Mouse (Mus musculus): Measurements from ENCODE around the gene Stox2. TPM values are rescaled to one million over a fixed set of nuclear protein-coding genes. Genes with fewer than 3 reads are reported as not detected.

The Stox2 gene
- total RNA-seq, 2 experiments from 2014 or later, result 0.26 TPM; not detected in 1

DNA sequence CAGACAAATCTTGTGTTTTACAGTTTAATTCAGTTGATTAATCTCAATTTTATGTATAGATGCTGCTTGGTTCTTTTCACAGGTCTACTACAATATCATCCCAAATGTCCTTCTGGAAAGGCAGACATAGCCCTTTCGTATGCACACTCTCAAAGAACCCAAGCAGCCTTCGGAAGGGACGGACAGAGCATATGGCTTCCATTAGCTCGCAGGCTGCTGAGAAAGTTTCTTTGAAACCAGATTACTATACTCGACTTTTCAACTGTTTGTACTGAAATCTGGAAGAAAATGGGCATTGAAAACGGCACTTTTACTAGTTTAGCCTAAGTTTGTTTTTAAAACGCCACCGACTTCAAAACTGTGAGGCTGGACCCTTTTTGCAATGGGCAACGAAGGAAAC is 234.9 kb downstream of the Stox2 start:
- no peak for ATAC-seq (replicated peaks; ENCODE audit: low FRiP score, poor library complexity, severe bottlenecking)

- no peak for ATAC-seq (replicated peaks; ENCODE audit: low FRiP score, poor library complexity, severe bottlenecking)
Observed at GRCm38 (mm10) chr8:47208246-47208645, 237.9 kb downstream of the Stox2 start.

DNA sequence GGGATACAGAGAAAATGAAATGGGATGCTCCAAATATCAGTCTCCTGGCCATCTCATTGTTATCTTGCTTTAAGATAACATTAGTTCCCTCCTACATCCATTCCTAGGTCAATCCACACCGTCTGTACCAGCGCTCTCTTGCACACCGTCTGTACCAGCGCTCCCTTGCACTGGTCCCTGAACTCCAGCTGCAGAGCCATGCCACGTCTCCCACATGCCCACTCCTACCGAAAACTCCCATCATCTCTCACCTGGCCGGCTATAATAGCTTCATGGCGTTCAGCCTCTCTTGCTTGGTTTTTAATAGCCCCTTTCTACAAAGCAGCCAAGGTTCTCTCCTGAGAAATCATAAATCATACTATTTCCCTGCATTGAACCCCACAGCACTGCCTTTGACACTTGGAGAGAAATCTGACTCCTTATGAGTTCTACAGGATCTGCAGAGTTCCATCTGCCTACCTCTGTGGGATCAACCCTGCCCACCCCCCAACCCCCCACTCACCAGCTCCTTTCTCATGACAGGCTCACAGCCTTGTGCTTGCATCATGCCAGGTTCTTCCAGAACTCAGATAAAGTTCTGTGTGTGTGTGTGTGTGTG is 239.4 kb downstream of the Stox2 start:
- ATAC-seq (replicated peaks; ENCODE audit: low FRiP score, poor library complexity, severe bottlenecking), result no peak

GRCm38 (mm10) chr8:47205472-47205871 is 240.7 kb downstream of the Stox2 start:
- no peak for ATAC-seq (replicated peaks; ENCODE audit: low FRiP score, poor library complexity, severe bottlenecking)

GRCm38 (mm10) chr8:47196391-47196790 is 249.8 kb downstream of the Stox2 start:
- no peak for ATAC-seq (replicated peaks; ENCODE audit: low FRiP score, poor library complexity, severe bottlenecking)

- no peak for ATAC-seq (replicated peaks; ENCODE audit: low FRiP score, poor library complexity, severe bottlenecking)
Observed at GRCm38 (mm10) chr8:47193321-47193996, 252.7 kb downstream of the Stox2 start.

- no peak for ATAC-seq (replicated peaks; ENCODE audit: low FRiP score, poor library complexity, severe bottlenecking)
Observed at GRCm38 (mm10) chr8:47191444-47192365, 254.5 kb downstream of the Stox2 start.

- no peak for ATAC-seq (replicated peaks; ENCODE audit: low FRiP score, poor library complexity, severe bottlenecking)
Observed at GRCm38 (mm10) chr8:47185396-47185795, 260.8 kb downstream of the Stox2 start.

- ATAC-seq (replicated peaks; ENCODE audit: low FRiP score, poor library complexity, severe bottlenecking), result no peak
Observed at GRCm38 (mm10) chr8:47182771-47183558, 263.2 kb downstream of the Stox2 start.

DNA sequence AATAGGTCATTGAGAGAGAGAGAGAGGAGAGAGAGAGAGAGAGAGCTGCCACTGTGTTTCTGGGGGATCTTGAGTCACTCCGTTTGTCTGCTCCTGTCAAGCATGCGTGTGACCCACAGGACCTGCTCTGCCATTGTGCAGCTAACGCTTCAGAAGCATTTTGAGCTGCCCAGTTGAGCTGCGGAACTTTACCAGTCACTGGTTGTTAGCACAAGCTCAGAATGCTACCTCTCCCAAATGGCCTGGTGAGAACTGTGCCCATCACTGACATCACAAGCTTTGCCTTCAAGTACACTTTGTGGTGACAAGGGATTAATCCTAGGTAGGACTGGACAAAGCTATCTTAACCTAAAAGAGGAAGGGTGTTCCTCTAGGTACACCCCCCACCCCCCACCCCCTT is 263.9 kb downstream of the Stox2 start:
- no peak for ATAC-seq (replicated peaks; ENCODE audit: low FRiP score, poor library complexity, severe bottlenecking)

DNA sequence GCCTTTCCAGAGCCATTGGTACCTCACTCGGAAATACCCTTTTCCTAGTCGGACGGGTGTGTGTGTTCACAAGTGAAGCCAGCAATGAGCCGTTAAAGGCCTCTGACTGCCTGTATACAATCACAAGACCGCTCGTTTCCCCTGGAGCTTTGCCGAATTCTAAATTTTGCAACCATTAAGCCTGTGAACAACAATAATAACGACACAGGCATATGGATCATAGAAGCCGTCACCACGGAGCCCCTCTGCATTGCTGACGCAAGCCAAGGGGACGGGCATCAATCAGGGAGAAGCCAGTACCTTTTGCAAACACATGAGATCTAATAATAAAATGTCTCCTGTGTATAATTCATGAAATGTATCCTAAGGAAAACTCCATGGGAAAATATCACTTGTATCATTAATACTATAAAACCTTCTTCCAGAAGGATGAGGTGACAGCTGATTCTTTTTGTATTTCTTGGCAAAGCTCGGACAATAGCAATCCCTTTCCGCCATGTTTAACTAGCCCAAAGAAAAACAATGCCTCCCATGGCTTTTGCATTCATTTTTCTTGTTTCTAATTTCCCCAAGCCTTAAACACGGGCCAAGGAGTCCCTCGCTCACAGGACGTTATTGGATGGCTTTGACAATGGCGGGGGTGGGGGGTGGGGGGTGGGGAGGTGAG is 265.0 kb downstream of the Stox2 start:
- ATAC-seq (replicated peaks; ENCODE audit: low FRiP score, poor library complexity, severe bottlenecking), result no peak

DNA sequence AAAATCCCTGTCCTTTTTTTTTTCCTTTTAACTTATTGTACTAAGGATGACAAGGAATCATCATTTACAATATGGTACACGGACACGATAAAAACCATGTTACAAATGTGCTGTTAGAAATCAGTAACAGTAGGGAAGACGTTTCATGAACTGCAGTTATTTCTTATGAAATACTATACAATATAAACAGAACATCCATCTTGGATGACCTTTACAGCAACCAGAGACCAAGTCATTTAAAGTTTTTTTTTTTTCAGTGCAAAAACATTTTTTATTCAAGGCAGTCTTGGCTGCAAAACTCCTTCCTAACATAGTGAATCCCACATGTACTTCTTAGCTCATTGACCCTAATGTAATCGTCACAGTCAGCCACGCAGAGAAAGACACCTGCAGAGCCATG is 266.0 kb downstream of the Stox2 start:
- no peak for ATAC-seq (replicated peaks; ENCODE audit: low FRiP score, poor library complexity, severe bottlenecking)

DNA sequence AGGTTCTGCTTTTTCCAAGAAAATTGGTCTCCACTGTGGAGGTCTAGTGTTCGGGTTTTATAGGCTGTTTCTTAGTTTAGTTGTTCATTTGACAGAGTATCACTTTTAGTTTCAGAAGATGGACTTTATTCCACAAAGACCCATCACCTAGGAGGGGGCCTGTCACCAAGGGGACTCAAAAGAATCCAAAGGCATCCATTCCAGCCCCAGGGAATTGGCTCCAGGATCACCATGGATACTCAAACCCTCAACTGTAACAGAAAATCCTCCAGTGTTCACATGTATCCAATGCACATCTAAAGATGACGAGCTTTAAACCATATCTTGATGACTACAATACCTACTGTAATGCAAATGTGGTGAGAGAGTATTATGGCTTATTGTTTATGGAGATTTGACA is 267.4 kb downstream of the Stox2 start:
- no peak for ATAC-seq (replicated peaks; ENCODE audit: low FRiP score, poor library complexity, severe bottlenecking)

- ATAC-seq (replicated peaks; ENCODE audit: low FRiP score, poor library complexity, severe bottlenecking), result no peak
Observed at GRCm38 (mm10) chr8:47173823-47174222, 272.3 kb downstream of the Stox2 start.

GRCm38 (mm10) chr8:47172848-47173247 is 273.3 kb downstream of the Stox2 start:
- no peak for ATAC-seq (replicated peaks; ENCODE audit: low FRiP score, poor library complexity, severe bottlenecking)

- ATAC-seq (replicated peaks; ENCODE audit: low FRiP score, poor library complexity, severe bottlenecking), result no peak
Observed at GRCm38 (mm10) chr8:47160688-47161087, 285.5 kb downstream of the Stox2 start.

- ATAC-seq (replicated peaks; ENCODE audit: low FRiP score, poor library complexity, severe bottlenecking), result no peak
Observed at GRCm38 (mm10) chr8:47154521-47154920, 291.6 kb downstream of the Stox2 start.

DNA sequence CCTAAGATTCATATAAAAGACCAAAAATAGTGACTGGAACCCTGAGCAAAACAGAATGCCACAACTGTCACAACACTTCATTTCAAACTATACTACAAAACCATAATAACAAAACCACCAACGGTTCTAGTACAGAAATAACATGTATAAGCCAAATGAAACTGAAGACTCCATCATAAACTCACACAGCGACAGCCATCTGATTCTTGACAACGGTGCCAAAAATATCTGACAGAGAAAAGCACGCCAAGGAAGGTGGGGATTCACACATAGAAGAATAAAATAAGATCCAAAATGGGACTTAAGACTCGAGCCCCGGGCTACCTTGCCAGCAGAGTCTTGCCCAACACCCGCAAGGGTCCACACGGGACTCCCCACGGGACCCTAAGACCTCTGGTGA is 300.9 kb downstream of the Stox2 start:
- ATAC-seq (replicated peaks; ENCODE audit: low FRiP score, poor library complexity, severe bottlenecking), result no peak

- ATAC-seq (replicated peaks; ENCODE audit: low FRiP score, poor library complexity, severe bottlenecking), result no peak
Observed at GRCm38 (mm10) chr8:47136047-47136446, 310.1 kb downstream of the Stox2 start.

Measured in erythroblast, adult 5-6 weeks (primary cell).